Mouse (Mus musculus) urinary bladder, postnatal 36 days (tissue): Measurements from ENCODE around the gene Crtac1.

ENCODE experiments used
- DNase-seq, 2 experiments: peaks; one replicate each; pipeline ENCODE4 v3.0.0; 2022; ENCODE audit warnings: low spot score in 2 of 2, mixed read lengths in 1 of 2

Crtac1 gene

GRCm38 (mm10) chr19:42425208-42425607 is 6.4 kb downstream of the Crtac1 start:
- no peak for DNase-seq

DNA sequence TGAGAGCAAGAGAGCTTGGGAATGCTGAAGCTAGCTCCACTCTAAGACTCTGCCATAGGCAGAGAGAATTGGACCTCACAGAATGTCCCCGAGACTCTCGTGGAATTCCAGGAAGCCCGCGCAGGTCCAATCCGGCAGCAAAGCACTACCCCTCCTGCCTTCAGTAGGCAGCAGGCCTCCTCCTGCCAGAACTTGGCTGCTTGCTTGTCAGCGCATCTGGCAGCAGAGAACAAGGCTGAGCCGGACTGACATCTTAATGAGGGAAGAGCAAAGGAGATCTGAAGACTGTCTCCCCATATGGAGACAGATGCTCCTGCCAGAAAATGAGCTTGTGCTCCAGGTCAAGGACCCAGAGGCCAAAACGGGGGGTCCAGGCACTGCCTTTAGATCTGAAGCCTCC is 16.5 kb downstream of the Crtac1 start:
- DNase-seq, result no peak

GRCm38 (mm10) chr19:42409856-42410255 is 21.7 kb downstream of the Crtac1 start:
- no peak for DNase-seq

DNA sequence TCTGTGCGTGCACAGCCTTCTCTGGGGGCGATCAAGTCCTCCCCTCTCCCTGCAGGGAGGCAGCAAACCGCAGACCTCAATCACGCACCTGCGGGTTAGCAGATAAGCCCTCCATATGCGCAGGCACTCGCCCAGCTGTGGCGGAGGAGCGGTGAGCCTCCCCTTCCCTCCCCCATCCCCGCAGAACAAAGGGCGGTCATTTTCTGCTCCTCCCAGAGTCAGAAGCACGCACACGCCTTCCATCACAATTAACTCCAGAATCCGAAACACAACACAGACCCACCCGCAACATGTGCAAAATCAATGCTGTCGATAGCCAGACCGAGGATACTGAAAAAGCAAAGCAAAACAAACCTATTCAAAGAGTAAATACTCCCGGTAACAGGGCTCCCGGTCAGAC is 22.4 kb downstream of the Crtac1 start:
- no peak for DNase-seq

- DNase-seq, result no peak
These were observed 27.2 kb downstream of the Crtac1 start for GRCm38 (mm10) chr19:42404364-42404763.

DNA sequence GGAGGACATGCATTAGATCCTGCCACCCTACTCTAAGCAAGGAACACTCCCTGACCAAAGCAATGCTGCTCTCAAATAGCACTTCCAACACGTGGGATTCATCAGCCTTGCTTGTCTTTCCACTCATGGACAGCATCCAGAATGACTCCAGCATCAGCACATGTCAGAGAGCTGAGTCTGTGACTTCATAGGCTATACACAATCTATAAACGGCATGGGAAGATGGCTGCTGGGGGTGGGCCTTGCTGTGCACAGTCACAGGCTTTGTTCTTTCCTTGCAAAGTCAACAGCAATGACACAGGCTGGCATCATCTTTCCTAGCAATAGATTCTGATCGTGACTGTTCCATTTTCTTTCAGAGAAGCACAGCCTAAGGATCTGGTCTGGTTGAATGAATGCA is 31.6 kb downstream of the Crtac1 start:
- DNase-seq, result no peak

- no peak for DNase-seq
These were observed 34.3 kb downstream of the Crtac1 start for GRCm38 (mm10) chr19:42397281-42397680.

DNA sequence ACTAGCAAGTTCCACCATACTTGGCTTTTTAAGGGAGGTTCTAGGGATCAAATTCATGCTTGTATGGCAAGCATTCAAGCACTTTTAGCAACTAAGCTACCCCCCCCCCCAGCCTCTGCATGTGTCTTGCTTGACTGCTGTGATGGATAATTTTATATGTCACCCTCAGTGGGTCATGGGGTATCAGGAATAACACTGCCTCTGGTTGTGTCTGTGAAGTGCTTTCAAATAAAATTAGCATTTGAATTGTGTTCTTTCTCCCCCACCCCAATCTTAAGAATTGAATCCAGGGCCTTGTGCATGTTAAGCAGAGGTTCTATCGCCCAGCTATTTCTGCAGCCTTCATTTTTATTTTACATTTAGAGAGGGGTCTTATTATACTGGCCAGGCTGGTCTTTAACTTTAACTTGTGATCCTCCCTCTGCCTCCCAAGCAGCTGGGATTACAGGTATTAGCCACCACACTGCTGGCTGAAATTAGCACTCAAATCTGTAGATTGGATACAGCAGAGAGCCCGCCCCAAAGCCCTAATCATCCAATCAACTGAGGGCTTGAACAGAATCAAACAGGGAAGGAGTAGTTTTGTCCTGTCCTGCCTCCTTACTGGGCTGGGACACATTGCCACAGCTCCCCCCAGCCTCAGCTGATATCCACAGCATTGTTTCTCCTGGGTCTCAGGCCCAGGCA is 36.6 kb downstream of the Crtac1 start:
- no peak for DNase-seq

GRCm38 (mm10) chr19:42393920-42394319 is 37.7 kb downstream of the Crtac1 start:
- DNase-seq, result no peak

DNA sequence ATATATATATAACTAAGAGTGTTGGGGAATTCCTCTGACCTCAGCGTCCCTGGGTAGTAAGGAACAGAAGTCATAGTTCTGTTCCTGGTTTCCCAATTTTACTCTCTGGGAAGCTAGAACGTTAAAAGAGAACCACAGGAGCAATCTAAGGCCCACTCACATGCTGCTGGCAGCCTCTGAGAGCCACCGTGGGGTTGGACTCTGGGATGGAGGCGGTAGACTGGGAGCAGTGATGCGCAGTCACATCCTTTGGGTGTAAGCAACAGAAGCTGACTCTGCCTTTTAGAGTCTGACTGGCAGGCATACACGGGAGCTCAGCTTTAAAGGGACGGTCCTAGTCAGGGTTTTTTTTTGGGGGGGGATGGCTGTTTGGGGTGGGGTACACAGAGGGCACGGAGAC is 39.5 kb downstream of the Crtac1 start:
- no peak for DNase-seq

DNA sequence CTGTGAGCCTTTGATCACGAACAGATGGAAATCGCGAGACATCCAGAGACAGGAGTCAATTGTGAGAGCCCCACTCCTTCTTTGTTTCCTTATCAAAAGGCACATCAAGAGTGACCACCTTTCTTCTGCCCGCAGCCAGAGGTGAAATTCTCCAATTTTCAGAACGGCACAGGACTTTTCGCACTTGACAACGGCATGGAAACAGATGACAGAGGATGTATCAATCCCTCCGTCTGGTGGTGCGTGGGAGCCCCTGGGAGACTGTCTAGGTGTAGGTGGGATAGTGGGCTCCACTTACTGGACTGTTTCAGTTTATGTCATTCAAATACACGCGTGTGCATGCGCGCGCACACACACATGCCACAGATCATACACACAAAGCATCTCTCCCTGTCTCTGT is 42.0 kb downstream of the Crtac1 start:
- no peak for DNase-seq

- no peak for DNase-seq
These were observed 46.5 kb downstream of the Crtac1 start for GRCm38 (mm10) chr19:42384981-42385598.

DNA sequence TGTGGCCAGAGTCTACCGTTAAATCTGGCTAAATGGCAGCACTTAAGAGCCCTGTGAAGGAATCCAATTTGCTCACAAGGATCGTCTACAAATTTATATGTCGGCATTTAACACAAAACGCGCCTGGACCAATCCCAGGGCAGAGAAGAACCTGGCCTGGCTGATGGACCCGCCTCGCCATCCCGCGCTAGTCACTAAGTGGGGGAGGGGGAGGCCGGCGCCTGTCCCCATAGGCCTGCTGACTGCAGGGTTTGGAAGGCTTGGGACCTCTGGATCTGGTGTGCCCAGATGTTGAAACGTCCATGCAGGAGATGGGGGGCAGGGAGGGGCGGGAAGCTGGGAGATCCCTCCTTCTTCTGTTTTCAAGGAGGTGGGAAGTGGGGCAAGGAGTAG is 50.6 kb downstream of the Crtac1 start:
- DNase-seq, result no peak

GRCm38 (mm10) chr19:42380321-42380980 is 51.1 kb downstream of the Crtac1 start:
- DNase-seq, result no peak

DNA sequence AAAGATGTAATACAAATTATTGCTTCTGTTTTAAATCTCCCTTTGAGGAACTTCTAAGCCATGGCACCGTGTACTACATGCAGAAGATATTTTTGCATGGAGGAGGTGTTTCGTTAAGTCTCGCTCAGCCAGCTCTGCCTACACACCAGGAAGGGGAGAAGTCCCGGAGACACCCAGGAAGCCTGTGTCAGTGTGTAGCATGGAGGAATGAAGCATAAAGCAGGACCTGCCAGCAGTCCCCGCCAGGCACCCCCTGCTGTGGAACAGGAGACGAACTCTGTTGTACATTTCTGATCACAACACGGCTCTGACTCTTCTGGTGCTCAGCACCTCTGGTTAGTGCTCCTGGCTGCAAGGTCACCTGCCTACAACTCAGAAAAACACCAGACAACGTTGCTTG is 51.8 kb downstream of the Crtac1 start:
- no peak for DNase-seq

- no peak for DNase-seq
These were observed 54.4 kb downstream of the Crtac1 start for GRCm38 (mm10) chr19:42377206-42377605.

DNA sequence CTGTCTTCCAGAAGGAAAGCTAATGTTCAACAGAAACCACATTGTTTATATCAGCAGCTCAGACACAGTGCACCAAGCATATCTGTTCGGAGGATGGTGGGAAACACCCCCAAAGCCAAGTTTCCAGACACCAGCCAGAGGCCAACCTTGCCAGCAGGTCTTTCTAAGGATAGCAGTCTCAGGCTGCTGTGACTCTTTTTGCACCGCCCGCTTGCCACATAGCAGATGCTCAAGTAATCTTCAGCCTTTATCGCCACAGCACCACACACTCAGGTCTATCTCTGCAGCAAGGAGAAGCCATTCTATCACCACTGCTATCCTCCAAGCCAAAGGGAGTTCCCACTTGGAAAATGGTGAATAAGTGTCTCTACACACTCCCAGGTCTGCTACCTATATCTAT is 68.0 kb downstream of the Crtac1 start:
- no peak for DNase-seq

DNA sequence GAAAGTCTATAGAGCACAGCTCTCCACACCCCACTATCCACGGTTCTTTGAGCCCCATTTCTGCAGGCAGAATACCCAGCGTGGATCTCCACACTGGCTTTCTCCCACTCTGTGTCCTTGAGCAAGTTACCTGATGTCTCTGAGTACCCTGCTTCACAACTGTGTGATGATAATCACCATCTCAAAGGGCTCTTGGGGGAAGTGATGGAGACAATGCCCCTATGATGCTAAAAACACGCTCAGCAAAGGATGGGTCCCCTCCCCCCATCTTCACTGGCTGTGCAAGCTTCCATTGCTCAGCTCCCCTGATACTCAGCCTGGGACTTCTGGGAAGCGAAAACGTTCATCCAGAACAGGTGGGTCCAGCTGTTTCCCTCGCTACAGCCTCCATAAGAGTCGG is 73.2 kb downstream of the Crtac1 start:
- no peak for DNase-seq

GRCm38 (mm10) chr19:42356854-42357253 is 74.7 kb downstream of the Crtac1 start:
- no peak for DNase-seq

DNA sequence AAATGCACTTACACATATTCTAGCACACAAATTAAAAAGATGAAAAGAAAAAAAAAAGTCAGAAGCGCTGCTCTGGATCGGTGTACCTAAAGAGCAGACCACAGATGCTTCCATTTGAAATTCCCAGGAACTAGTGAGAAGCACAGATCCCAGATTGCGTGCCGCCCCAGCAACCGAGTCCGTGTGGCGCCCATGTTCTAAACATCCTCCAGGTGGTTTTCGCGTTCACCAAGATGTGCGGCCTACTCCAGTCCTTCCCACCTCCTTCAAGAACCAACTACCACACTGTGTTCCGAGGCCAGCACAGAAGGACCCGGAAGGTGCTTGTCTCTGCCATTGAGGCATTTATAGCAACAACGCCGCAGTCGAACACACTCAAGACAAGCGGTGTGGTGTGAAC is 76.1 kb downstream of the Crtac1 start:
- DNase-seq, result no peak

- no peak for DNase-seq
These were observed 90.4 kb downstream of the Crtac1 start for GRCm38 (mm10) chr19:42341183-42341582.

- no peak for DNase-seq
These were observed 99.4 kb downstream of the Crtac1 start for GRCm38 (mm10) chr19:42332081-42332736.

DNA sequence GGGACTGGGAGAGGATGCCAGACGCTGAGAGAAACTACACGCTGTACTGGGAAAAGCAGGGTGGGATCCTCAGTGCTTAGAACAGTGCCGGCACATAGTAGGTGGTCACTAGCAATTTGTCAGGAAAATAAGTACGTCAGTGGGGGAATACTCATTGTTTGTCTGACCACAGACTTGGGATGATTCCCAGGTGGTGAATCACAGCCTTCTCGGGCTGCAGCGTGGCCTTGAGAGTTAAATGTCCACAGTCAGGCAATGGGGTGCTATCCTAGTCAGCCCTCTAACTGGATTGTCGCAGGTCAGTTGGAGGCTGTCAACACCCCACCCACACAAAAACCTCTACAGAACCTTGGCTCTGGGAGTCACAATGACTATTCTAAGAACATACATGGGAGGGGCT is 100.1 kb downstream of the Crtac1 start:
- no peak for DNase-seq
